Mouse (Mus musculus) testis, postnatal 14 days (tissue): ENCODE data around the gene Gm21987.
"Not testable (repeated sequence)": the region's sequence is repeated elsewhere in the genome, so short reads cannot be mapped to it uniquely, and the experiment has no call there.

ENCODE experiments used
- DNase-seq: peaks from one replicate; pipeline ENCODE4 v3.0.0; 2021; ENCODE audit warnings: low spot score

Gm21987 gene

GRCm38 (mm10) chr16:38346529-38347325 is at the start of gene Gm21987, which contains the start of gene Cox17:
TSS of gene Gm21987 (plus strand) at chr16:38347040.
TSS of gene Cox17 (plus strand) at chr16:38346991.
- DNase-seq: peak; percentile 92

DNA sequence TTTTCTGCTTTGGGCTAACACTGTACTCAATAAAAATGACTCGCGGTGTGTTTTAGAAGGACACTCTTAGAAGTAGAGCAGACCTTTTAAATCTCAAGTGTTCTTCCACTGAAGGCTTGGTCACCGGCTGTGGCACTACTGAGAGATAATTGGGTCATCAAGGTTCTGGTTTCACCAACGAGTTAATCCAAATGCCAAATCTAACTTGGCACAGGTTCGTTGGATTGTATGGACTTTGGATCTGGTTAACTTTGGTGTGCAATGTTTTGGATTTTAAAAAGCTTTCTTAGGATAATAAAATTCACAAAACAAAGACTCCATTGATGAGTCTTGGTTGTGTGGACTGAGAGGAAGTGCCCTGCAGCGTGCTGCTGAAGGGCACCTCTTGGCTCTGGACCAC is 48.4 kb upstream of the Gm21987 start:
- DNase-seq: no peak

DNA sequence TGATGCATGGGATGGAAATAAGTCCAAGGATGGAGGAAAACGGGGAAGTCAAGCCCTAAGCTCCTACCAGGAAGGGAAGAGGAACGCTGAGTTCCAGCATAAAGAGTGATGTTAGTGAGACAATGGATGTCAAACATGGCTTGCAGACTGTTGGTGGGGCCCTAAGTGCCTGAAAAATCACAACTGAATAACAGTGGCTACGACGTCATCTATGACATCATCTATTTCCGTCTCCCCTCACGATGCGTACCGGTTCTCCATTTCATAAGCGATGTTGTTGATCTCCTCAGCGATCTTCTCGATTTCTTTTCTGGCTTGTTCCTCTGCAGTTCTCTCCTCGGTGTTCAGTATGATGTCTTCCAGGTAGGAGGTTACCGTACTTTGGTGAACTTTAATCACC is 44.5 kb upstream of the Gm21987 start:
- DNase-seq: no peak

DNA sequence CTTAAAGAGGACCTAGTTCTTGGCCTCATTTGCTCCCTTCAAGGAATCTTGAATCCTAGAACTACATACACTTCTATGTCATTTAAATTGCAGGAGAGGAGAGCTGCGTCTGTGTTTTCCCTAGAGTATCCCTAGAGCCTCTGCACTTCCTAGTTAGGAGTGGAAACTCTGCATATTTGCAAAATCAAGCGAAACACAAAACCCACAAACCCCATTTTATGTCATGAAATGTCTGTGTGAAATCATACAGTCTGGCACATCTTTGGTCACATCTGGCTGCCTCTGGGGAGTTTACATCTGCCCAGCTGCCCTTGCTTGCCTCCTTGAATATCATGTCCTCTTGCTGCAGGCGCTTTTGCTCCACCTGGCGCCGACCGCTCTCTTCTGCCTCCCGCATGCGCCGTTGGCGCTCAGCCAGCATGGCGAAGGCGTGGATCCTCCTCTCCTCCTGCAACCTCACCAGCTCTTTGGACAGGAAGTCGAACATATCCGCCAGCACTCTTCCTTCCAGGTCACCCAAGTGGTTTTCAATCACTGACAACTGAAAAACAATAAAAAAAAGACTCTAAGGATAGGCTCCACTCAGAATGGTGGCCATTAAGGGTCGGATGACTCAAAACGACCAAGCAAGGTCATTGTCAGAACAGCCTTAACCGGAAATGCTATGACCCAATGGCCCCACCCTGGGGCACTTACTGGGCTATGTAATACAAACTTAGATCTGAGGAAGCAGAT is 42.2 kb upstream of the Gm21987 start:
- DNase-seq: no peak

- DNase-seq: no peak
These were observed 40.1 kb upstream of the Gm21987 start for GRCm38 (mm10) chr16:38306571-38307220.

- no peak for DNase-seq
These were observed 39.6 kb upstream of the Gm21987 start for GRCm38 (mm10) chr16:38307221-38307605.

GRCm38 (mm10) chr16:38307651-38308050 is 39.2 kb upstream of the Gm21987 start:
- no peak for DNase-seq

DNA sequence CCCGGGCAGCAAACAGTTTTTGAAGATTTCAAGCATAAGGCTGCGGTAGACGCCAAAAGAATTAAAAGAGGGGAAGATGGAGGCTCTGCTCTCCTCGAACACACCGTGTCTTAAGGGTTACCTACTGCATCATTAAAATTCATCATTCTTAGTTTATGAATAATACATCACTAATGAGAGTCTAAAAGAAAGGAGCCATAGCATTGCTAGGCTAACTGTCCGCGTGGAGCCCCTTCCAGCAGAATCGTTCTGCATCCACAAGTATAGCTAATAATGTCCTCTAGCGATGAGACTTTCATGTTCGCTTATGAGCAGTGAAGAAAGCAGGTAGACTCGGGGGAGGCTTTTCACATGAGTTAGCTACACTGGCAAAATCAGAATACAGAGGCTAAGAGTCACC is 38.6 kb upstream of the Gm21987 start:
- no peak for DNase-seq

DNA sequence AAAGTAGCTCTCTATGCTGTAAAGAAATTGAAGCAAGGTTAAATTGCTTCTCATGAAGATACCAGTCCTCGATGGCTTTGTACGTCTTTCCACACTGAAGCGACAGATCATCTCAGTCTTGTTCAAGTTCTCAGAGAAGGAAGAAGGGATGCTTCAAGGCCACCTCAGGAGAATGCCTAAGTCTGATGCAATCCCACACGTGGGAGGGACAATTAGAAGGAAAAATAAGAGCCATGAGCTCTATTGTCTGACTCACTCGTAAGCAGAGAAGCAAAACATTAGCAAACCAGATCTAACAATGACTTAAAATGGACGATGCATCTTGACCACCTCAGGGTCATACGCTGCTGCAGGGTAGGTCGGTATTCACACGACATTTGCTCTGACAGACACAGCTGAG is 28.3 kb upstream of the Gm21987 start:
- DNase-seq: no peak

DNA sequence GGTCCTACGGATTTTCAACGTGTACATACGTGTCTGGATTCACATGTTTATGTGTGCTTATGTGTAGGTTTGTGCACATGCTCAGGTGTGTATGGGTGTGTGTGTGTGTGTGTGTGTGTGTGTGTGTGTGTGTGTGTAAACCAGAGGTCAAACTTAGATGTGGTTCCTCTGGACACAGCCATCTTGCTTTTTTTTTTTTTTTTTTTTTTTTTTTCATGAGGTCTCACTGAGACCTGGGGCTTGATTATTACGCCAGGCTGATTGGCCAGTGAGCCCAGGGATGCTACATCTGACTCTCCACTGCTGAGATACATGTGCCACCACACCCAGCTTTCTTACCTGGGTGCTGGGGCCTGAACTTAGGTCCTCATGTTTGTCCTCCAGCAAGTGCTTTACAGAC is 27.8 kb upstream of the Gm21987 start:
- DNase-seq: no peak

DNA sequence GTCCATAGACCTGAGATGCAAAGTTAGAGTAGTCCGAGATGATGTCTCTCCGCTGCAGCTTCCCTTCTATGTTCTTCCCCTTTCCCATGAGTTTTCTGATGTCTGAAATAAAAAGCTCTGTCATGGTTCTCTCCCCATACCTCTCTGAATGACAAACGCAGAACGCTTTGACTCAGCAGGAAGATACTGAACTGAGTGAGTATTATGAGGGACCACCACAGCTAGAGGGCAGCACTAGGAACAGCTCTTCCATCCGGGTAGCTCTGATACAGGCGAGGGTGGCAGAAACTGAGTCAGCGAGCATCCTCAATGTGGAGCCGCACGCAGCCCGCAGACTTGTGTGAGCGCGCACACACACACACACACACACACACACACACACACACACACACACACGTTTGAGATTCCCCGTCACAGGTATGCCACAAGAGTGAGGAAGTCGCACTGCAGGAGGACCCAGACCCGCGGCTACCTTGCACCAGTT is 25.3 kb upstream of the Gm21987 start:
- no peak for DNase-seq

- DNase-seq: peak; percentile 51
These were observed 22.5 kb upstream of the Gm21987 start for GRCm38 (mm10) chr16:38324311-38324710.

DNA sequence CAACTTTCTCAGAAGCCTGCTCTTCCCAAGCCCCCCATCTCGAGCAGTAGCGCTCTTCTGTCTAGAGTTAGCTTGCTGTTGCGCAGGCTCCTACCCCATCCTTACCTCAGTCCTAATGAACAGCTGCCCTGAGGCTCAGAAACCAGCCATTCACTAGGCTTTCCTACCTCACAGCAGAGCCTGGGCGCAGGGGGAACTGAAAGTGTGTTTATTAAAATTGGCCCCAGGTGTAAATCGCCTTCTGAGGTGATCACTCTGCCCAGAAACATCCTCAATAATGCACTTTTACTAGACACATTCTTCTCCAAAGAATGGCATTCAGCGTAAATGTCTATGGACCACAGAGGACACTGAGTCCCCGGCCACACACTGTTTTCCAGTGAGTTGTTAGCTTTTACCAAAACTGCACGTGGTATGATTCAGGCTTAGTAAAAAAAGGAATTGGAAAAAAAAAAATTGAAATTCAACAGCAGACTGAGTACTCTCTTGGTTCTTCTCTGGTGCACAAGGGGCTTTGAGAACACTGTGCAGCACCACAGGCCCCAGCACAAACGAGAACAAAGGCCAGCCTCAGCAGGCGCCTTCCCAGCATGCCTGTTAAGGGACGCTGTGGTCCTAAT is 20.0 kb upstream of the Gm21987 start:
- DNase-seq: no peak

GRCm38 (mm10) chr16:38329340-38329739 is 17.5 kb upstream of the Gm21987 start:
- no peak for DNase-seq

DNA sequence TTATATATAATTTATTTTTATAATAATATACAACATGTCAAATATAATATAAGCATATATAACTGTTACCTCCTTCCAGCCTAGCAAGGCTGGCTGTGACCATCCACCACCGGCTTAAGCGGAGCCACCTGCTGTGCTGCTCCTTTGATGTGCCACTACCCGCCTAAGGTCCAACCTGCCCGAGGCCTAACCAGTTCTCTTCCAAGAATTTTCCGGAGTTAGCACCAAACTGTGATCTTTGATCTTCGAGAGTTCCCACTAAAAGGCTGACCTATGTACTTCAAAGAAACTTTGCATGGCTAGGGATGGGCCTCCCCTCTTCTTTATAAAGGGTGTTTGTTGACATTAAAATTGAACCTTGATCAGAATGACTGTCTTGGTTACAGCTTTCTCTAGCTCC is 12.4 kb upstream of the Gm21987 start:
- DNase-seq: no peak

DNA sequence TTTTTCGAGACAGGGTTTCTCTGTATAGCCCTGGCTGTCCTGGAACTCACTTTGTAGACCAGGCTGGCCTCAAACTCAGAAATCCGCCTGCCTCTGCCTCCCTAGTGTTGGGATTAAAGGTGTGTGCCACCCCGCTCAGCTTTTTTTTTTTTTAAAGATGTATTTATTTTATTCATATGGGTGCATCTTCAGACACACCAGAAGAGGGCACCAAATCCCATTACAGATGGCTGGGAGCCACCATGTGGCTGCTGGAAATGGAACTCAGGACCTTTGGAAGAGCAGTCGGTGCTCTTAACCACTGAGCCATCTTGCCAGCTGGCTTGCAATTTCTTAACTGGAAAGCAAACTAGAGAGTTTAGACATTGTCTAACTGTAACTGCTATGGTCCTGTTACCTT is 8.8 kb upstream of the Gm21987 start:
- not testable (repeated sequence) for DNase-seq

DNA sequence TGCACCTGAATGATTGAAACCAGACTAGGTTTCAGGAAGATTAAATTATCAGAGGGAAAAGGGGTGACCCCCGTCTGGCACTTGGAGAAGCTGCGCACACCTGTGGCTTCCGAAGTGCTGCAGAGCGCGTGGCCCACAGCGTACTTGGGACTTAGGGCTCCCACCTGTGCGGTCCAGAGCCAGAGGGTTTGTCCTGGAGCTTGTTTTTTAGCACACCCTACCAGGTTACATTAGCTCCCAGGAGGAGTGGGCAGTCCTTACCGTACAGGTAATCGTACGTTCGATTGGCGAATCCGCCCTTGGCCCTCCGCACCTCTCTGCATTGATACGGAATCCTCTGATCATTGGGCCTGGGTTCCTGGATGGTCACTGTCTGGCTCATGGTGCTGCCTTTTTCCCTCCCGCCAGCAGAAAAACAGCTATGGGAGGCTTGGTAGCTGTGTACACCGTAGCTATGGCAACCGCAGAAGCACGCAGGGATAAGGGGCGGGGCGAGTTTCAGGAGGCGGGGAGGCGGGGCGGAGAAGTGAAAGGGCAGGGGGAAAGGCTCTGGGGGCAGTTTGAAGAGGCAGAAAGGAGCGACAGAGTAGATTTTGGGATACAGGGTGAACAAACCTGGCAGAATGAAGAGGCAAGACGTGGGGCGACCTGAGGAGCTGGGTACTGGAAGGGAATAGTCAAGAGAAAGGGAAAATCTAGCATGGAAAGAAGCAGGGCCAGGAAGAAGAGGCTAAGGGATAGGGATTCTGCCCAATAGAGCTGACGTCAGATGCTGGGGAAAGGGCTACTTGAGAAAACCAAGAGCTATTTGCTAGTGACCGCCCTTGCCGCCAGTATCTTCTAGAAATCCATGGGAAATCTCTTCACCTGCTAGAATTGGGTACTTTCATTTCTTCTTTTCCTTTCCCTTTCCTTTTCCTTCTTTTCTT is 5.2 kb upstream of the Gm21987 start, which contains the start of gene Maats1:
Gene Maats1 (minus strand): TSS at position 748 of the 929 bp plus-strand sequence.
- DNase-seq: peak; percentile 75

- no peak for DNase-seq
These were observed 1.7 kb upstream of the Gm21987 start for GRCm38 (mm10) chr16:38344941-38345725.

GRCm38 (mm10) chr16:38347588-38347987 is 748 bp downstream of the Gm21987 start:
- no peak for DNase-seq

DNA sequence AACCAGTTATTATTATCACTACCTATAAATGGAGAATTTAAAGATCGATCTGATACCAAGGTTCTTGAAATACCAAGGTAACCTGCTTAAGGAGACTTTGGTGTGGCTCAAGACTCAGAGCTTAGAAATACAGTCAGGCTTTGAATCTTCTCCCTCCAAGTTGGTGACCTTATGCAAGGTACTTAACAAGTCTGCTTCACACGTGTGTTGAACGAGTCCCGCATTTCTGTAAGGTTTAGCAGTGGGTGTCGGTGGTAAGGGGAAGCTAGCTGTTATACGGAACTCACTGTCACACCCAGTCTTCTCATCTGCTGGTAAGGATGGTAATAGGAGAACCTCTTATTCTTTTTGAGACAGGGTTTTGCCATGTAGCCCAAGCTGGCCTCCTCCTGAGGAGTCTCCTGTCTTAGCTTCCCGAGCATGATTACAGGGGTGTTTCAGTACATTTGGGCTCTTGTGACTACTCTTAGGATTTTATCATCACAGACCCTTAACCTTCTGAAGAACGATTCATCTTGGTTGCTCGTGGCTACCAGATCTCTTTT is 1.4 kb downstream of the Gm21987 start:
- DNase-seq: no peak
